Mouse (Mus musculus): Measurements from ENCODE around the gene Mrpl49.

DNA sequence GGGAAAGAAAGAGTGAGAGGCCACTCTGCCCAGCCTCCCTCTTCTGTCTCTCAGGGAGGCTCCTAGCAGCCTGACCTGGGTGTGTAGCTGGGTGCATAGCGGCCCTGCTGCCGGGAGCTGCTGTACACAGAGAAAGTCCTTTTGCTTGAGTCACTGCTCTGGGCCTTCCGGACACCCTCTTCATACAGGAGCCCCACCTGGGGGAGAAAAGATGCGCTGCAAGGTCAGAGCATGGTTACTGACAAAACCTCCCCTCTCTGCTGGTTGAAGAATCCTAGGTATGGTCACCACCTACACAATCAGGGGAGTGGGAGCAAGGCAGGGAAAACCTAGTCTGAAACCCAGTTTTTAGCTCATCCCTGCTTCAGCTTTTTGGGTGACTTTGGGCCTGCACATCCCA lies 11.4 kb upstream of the Mrpl49 start:
- TF ChIP-seq CTCF (IDR thresholded peaks at IDR 0.05) (no peak), EP300 (IDR thresholded peaks at IDR 0.05; ENCODE audit: insufficient read depth, low read depth, low read length) (no peak)

All from heart, adult 2 months (tissue).